Mouse (Mus musculus) erythroblast, embryonic 14.5 days (primary cell): ENCODE measurements around the gene Prf1.

Experiments
- GATA1 ChIP-seq: IDR thresholded peaks from 2 replicates; pipeline ENCODE4 v1.6.1; 2012; ENCODE audit warnings: low read length, inconsistent platforms, mixed read lengths
- TAL1 ChIP-seq: IDR thresholded peaks from 3 replicates; pipeline ENCODE4 v1.6.1; 2012; ENCODE audit warnings: low read length, inconsistent platforms, mixed read lengths

GRCm38 (mm10) chr10:61284309-61284708 lies 13.3 kb upstream of the Prf1 start:
- TF ChIP-seq GATA1 (no peak), TAL1 (no peak)
